Mouse (Mus musculus) ES-Bruce4 (cell line): ENCODE measurements around the gene Acsl3. TPM values are rescaled to one million over a fixed set of nuclear protein-coding genes. Genes with fewer than 3 reads are reported as not detected.

Experiments used
- H3K27ac ChIP-seq: 2 replicates; pipeline ENCODE4 v1.5.1; 2012; ENCODE audit warnings: low read length, inconsistent platforms; ENCODE audit not compliant: insufficient read depth
- H3K27me3 ChIP-seq: 2 replicates; pipeline ENCODE4 v1.6.1; 2012; ENCODE audit warnings: mild to moderate bottlenecking, low read length, inconsistent platforms; ENCODE audit not compliant: control insufficient read depth, poor library complexity, insufficient read depth, severe bottlenecking
- H3K36me3 ChIP-seq: 2 replicates; pipeline ENCODE4 v1.6.1; 2012; ENCODE audit warnings: inconsistent platforms, mild to moderate bottlenecking, low read length, moderate library complexity; ENCODE audit not compliant: control insufficient read depth, poor library complexity, insufficient read depth, severe bottlenecking
- H3K4me1 ChIP-seq: one replicate; pipeline ENCODE4 v1.8.1; 2011; ENCODE audit warnings: low read length; ENCODE audit not compliant: control insufficient read depth, insufficient read depth
- H3K4me3 ChIP-seq: 2 replicates; pipeline ENCODE4 v1.5.1; 2011; ENCODE audit warnings: low read depth, mild to moderate bottlenecking, low read length
- H3K9ac ChIP-seq: 2 replicates; pipeline ENCODE4 v1.6.1; 2012; ENCODE audit warnings: low read depth, mild to moderate bottlenecking, inconsistent platforms; ENCODE audit not compliant: poor library complexity, severe bottlenecking
- H3K9me3 ChIP-seq: replicated peaks from 2 replicates; pipeline ENCODE4 v1.6.1; 2012; ENCODE audit warnings: mild to moderate bottlenecking, low read length, inconsistent platforms; ENCODE audit not compliant: control insufficient read depth, poor library complexity, insufficient read depth, severe bottlenecking
- CTCF ChIP-seq: IDR thresholded peaks from one replicate; pipeline ENCODE4 v1.8.1; 2011; ENCODE audit warnings: low read depth, low read length
- EP300 ChIP-seq: IDR thresholded peaks from 2 replicates; pipeline ENCODE4 v1.6.1; 2011; ENCODE audit warnings: low read depth, low read length; ENCODE audit not compliant: insufficient read depth
- POLR2A ChIP-seq: IDR thresholded peaks from one replicate; pipeline ENCODE4 v1.8.1; 2011; ENCODE audit warnings: low read length; ENCODE audit not compliant: insufficient read depth
- polyA plus RNA-seq: library from polyadenylated mRNA; stranded (reverse); fragments of >200 nt; gene quantifications from 2 replicates; pipeline ENCODE4 v1.2.4, GENCODE M21; 2011; ENCODE audit warnings: low read depth; ENCODE audit not compliant: missing spikeins, insufficient read depth, insufficient read length

Acsl3 gene
- polyA plus RNA-seq, 1 experiment, result 143 TPM

GRCm38 (mm10) chr1:78682291-78682690, 24.7 kb downstream of the Acsl3 start:
- Histone ChIP-seq H3K4me1 (no peaks in the 10 kb centered on the region), H3K27me3 (no peaks in the 10 kb centered on the region), H3K9ac (no peak overlapping the region), H3K27ac (no peak overlapping the region), H3K36me3 (no peaks in the 10 kb centered on the region; the same call in 1 of the 2 replicates), H3K9me3 (no peaks in the 10 kb centered on the region), H3K4me3 (no peak overlapping the region)
- TF ChIP-seq EP300, result no peak
- no peak for TF ChIP-seq CTCF
- no peak for TF ChIP-seq POLR2A

- Histone ChIP-seq H3K27me3 (no peaks in the 10 kb centered on the region), H3K9ac (no peak overlapping the region), H3K9me3 (no peaks in the 10 kb centered on the region), H3K36me3 (no peaks in the 10 kb centered on the region; the same call in 1 of the 2 replicates), H3K27ac (no peak overlapping the region), H3K4me1 (no peaks in the 10 kb centered on the region), H3K4me3 (no peak overlapping the region)
- no peak for TF ChIP-seq CTCF
- TF ChIP-seq POLR2A, result no peak
- no peak for TF ChIP-seq EP300
Measured at GRCm38 (mm10) chr1:78684128-78684527, 26.5 kb downstream of the Acsl3 start.

GRCm38 (mm10) chr1:78686872-78687271, 29.2 kb downstream of the Acsl3 start:
- Histone ChIP-seq H3K9ac (no peak overlapping the region), H3K27me3 (no peaks in the 10 kb centered on the region), H3K4me3 (no peak overlapping the region), H3K36me3 (peaks cover 12% of the 10 kb centered on the region), H3K4me1 (no peaks in the 10 kb centered on the region), H3K27ac (no peak overlapping the region), H3K9me3 (no peaks in the 10 kb centered on the region)
- TF ChIP-seq CTCF (peak; percentile 41), POLR2A (no peak)

GRCm38 (mm10) chr1:78688149-78688548, 30.5 kb downstream of the Acsl3 start:
- H3K4me1 ChIP-seq, result no peaks in the 10 kb centered on the region
- no peak overlapping the region for H3K9ac ChIP-seq
- H3K27me3 ChIP-seq, result no peaks in the 10 kb centered on the region
- H3K27ac ChIP-seq, result no peak overlapping the region
- H3K9me3 ChIP-seq, result no peaks in the 10 kb centered on the region
- peaks cover 19% of the 10 kb centered on the region for H3K36me3 ChIP-seq
- TF ChIP-seq CTCF, result no peak
- TF ChIP-seq EP300, result no peak
- no peak for TF ChIP-seq POLR2A
- H3K4me3 ChIP-seq, result no peak overlapping the region

- H3K27me3 ChIP-seq, result no peaks in the 10 kb centered on the region
- TF ChIP-seq POLR2A, result no peak
- no peak for TF ChIP-seq EP300
- TF ChIP-seq CTCF, result no peak
- H3K36me3 ChIP-seq, result peaks cover 57% of the 10 kb centered on the region
- no peaks in the 10 kb centered on the region for H3K4me1 ChIP-seq
- no peak overlapping the region for H3K4me3 ChIP-seq
- no peaks in the 10 kb centered on the region for H3K9me3 ChIP-seq
- no peak overlapping the region for H3K27ac ChIP-seq
- H3K9ac ChIP-seq, result no peak overlapping the region
Measured at GRCm38 (mm10) chr1:78694503-78695258, 37.1 kb downstream of the Acsl3 start.

- Histone ChIP-seq H3K9ac (no peak overlapping the region), H3K4me3 (no peak overlapping the region), H3K27me3 (no peaks in the 10 kb centered on the region), H3K27ac (no peak overlapping the region), H3K36me3 (peaks cover 51% of the 10 kb centered on the region), H3K4me1 (no peaks in the 10 kb centered on the region), H3K9me3 (no peaks in the 10 kb centered on the region)
- TF ChIP-seq POLR2A, result no peak
- TF ChIP-seq EP300, result no peak
- TF ChIP-seq CTCF, result no peak
Measured at GRCm38 (mm10) chr1:78696305-78696704, 38.7 kb downstream of the Acsl3 start.
